Mouse (Mus musculus) left cerebral cortex, adult 9 months (tissue): ENCODE results near the gene Tex38.

Experiments
- DNase-seq, 2 experiments: peaks; one replicate each; pipeline ENCODE4 v3.0.0; 2022; ENCODE audit warnings: low spot score in 2 of 2

Tex38 gene

GRCm38 (mm10) chr4:115767647-115768467 is 13.0 kb downstream of the Tex38 start:
- no peak for DNase-seq

GRCm38 (mm10) chr4:115764581-115764980 is 16.2 kb downstream of the Tex38 start:
- DNase-seq: no peak

- DNase-seq: no peak
Observed at GRCm38 (mm10) chr4:115761206-115761605, 19.6 kb downstream of the Tex38 start.

GRCm38 (mm10) chr4:115754851-115755250 is 26.0 kb downstream of the Tex38 start:
- DNase-seq: no peak

- peak in 1 of 2 experiments; percentile 15 for DNase-seq
Observed at GRCm38 (mm10) chr4:115754101-115754500, 26.7 kb downstream of the Tex38 start.

GRCm38 (mm10) chr4:115749336-115749735 is 31.5 kb downstream of the Tex38 start:
- DNase-seq: no peak

GRCm38 (mm10) chr4:115748181-115748580 is 32.6 kb downstream of the Tex38 start:
- DNase-seq: no peak

GRCm38 (mm10) chr4:115743096-115743495 is 37.7 kb downstream of the Tex38 start:
- no peak for DNase-seq

- DNase-seq: no peak
Observed at GRCm38 (mm10) chr4:115742658-115743057, 38.2 kb downstream of the Tex38 start.

GRCm38 (mm10) chr4:115738481-115738985 is 42.3 kb downstream of the Tex38 start:
- DNase-seq: no peak

- peak; percentile 87 to 98 for DNase-seq
Observed at GRCm38 (mm10) chr4:115737551-115738041, 43.2 kb downstream of the Tex38 start, which contains the start of gene Efcab14. Gene Efcab14 (plus strand): TSS chr4:115737744.

- DNase-seq: no peak
Observed at GRCm38 (mm10) chr4:115734867-115735266, 46.0 kb downstream of the Tex38 start.

- no peak for DNase-seq
Observed at GRCm38 (mm10) chr4:115733746-115734145, 47.1 kb downstream of the Tex38 start.

- DNase-seq: no peak
Observed at GRCm38 (mm10) chr4:115732223-115732818, 48.5 kb downstream of the Tex38 start.

- peak; percentile 14 to 83 for DNase-seq
Observed at GRCm38 (mm10) chr4:115731588-115732222, 49.1 kb downstream of the Tex38 start.
